Mouse (Mus musculus) heart, embryonic 10.5 days (tissue): ENCODE results near the gene Neurog3. TPM values are rescaled to one million over a fixed set of nuclear protein-coding genes. Genes with fewer than 3 reads are reported as not detected.

ENCODE experiments used
- DNase-seq: peaks from one replicate; pipeline ENCODE4 v3.0.0-alpha.2; 2017; ENCODE audit warnings: low spot score
- H3K27ac ChIP-seq: fragments of 300-500 bp; sonication (generic); 2 replicates; pipeline ENCODE4 v1.5.1; 2016; ENCODE audit warnings: mild to moderate bottlenecking
- H3K27me3 ChIP-seq: fragments of 300-500 bp; sonication (generic); 2 replicates; pipeline ENCODE4 v1.6.1; 2016; ENCODE audit warnings: mild to moderate bottlenecking; ENCODE audit not compliant: poor library complexity, insufficient read depth, severe bottlenecking
- H3K36me3 ChIP-seq: fragments of 300-500 bp; sonication (generic); 2 replicates; pipeline ENCODE4 v1.6.1; 2016; ENCODE audit warnings: mild to moderate bottlenecking, moderate library complexity
- H3K4me1 ChIP-seq: fragments of 300-500 bp; sonication (generic); 2 replicates; pipeline ENCODE4 v1.6.1; 2016; ENCODE audit warnings: mild to moderate bottlenecking
- H3K4me3 ChIP-seq: fragments of 300-500 bp; sonication (generic); 2 replicates; pipeline ENCODE4 v1.5.1; 2016; ENCODE audit warnings: mild to moderate bottlenecking, moderate library complexity
- H3K9me3 ChIP-seq: fragments of 300-500 bp; sonication (generic); 2 replicates; pipeline ENCODE4 v1.6.1; 2016; ENCODE audit warnings: mild to moderate bottlenecking, moderate library complexity
- WGBS: fragments of 180-500 bp; shearing (Covaris S2); methylation state at CpG from one replicate; pipeline ENCODE4 v1.1.7; 2016; 5-methylcytosine and 5-hydroxymethylcytosine counted together
- polyA plus RNA-seq: library from polyadenylated mRNA; unstranded; fragments of >200 nt; fragmentation: Nextera tagmentation; extraction: Ambion mirVana; gene quantifications from 2 replicates; pipeline ENCODE4 v1.2.1, GENCODE M21; 2016

Gene Neurog3
- polyA plus RNA-seq, 1 experiment from 2014 or later: not detected

GRCm38 (mm10) chr10:62110504-62111206 lies 22.2 kb upstream of the Neurog3 start:
- Histone ChIP-seq H3K4me3 (peak overlapping the region; percentile 71), H3K36me3 (no peaks in the 10 kb centered on the region), H3K27ac (peak overlapping the region; percentile 80), H3K9me3 (no peaks in the 10 kb centered on the region), H3K27me3 (peaks cover 68% of the 10 kb centered on the region), H3K4me1 (peaks cover 10% of the 10 kb centered on the region)
- peak; percentile 87 for DNase-seq
- WGBS: 1% methylated on average over 57 of the region's 57 CpGs

GRCm38 (mm10) chr10:62111207-62111576 lies 21.7 kb upstream of the Neurog3 start:
- peaks cover 68% of the 10 kb centered on the region for H3K27me3 ChIP-seq
- no peaks in the 10 kb centered on the region for H3K36me3 ChIP-seq
- H3K27ac ChIP-seq: peak overlapping the region; percentile 80; the same call in 1 of the 2 replicates
- no peaks in the 10 kb centered on the region for H3K9me3 ChIP-seq
- WGBS: 41% methylated on average over 6 of the region's 6 CpGs
- H3K4me3 ChIP-seq: peak overlapping the region; percentile 71
- no peak for DNase-seq
- peaks cover 10% of the 10 kb centered on the region for H3K4me1 ChIP-seq

- DNase-seq: no peak
- Histone ChIP-seq H3K27ac (no peak overlapping the region), H3K36me3 (no peaks in the 10 kb centered on the region), H3K4me3 (no peak overlapping the region), H3K27me3 (peaks cover 54% of the 10 kb centered on the region), H3K4me1 (peaks cover 10% of the 10 kb centered on the region), H3K9me3 (no peaks in the 10 kb centered on the region)
- 72% methylated on average over 9 of the region's 9 CpGs for WGBS
Observed at GRCm38 (mm10) chr10:62113865-62114647, 18.8 kb upstream of the Neurog3 start.

GRCm38 (mm10) chr10:62127137-62127536 lies 5.8 kb upstream of the Neurog3 start:
- H3K27me3 ChIP-seq: peaks cover 83% of the 10 kb centered on the region
- WGBS: 43% methylated on average over 6 of the region's 6 CpGs

GRCm38 (mm10) chr10:62127711-62128231 lies 5.1 kb upstream of the Neurog3 start:
- WGBS: 42% methylated on average over 21 of the region's 21 CpGs
- H3K27me3 ChIP-seq: peaks cover 85% of the 10 kb centered on the region
- H3K4me3 ChIP-seq: no peak overlapping the region
- H3K4me1 ChIP-seq: peaks cover 11% of the 10 kb centered on the region
- no peak overlapping the region for H3K27ac ChIP-seq
- H3K9me3 ChIP-seq: no peaks in the 10 kb centered on the region
- no peaks in the 10 kb centered on the region for H3K36me3 ChIP-seq
- peak; percentile 61 for DNase-seq

More at GRCm38 (mm10) chr10:62127137-62127536, 5.8 kb upstream of the Neurog3 start:
- H3K27ac ChIP-seq: no peak overlapping the region
- H3K4me1 ChIP-seq: peaks cover 7% of the 10 kb centered on the region; the same call in 1 of the 2 replicates
- no peak for DNase-seq
- H3K4me3 ChIP-seq: no peak overlapping the region
- H3K36me3 ChIP-seq: no peaks in the 10 kb centered on the region
- H3K9me3 ChIP-seq: no peaks in the 10 kb centered on the region

- H3K27ac ChIP-seq: no peak overlapping the region
- no peaks in the 10 kb centered on the region for H3K9me3 ChIP-seq
- H3K4me3 ChIP-seq: no peak overlapping the region
- peaks cover 87% of the 10 kb centered on the region for H3K27me3 ChIP-seq
- H3K4me1 ChIP-seq: peaks cover 18% of the 10 kb centered on the region
- DNase-seq: peak; percentile 62
- H3K36me3 ChIP-seq: no peaks in the 10 kb centered on the region
- WGBS: 3% methylated on average over 32 of the region's 32 CpGs
Observed at GRCm38 (mm10) chr10:62128316-62128951, 4.5 kb upstream of the Neurog3 start.

GRCm38 (mm10) chr10:62135696-62136470 lies 3.0 kb downstream of the Neurog3 start:
- peaks cover 24% of the 10 kb centered on the region for H3K4me1 ChIP-seq
- no peak for DNase-seq
- no peaks in the 10 kb centered on the region for H3K36me3 ChIP-seq
- H3K4me3 ChIP-seq: no peak overlapping the region
- H3K27me3 ChIP-seq: peaks cover 91% of the 10 kb centered on the region
- no peaks in the 10 kb centered on the region for H3K9me3 ChIP-seq
- no peak overlapping the region for H3K27ac ChIP-seq
- WGBS: 8% methylated on average over 8 of the region's 8 CpGs

GRCm38 (mm10) chr10:62137150-62137549 lies 4.3 kb downstream of the Neurog3 start:
- no peak overlapping the region for H3K4me3 ChIP-seq
- H3K9me3 ChIP-seq: no peaks in the 10 kb centered on the region
- H3K27ac ChIP-seq: no peak overlapping the region
- WGBS: 12% methylated on average over 4 of the region's 4 CpGs
- DNase-seq: no peak
- peaks cover 17% of the 10 kb centered on the region for H3K4me1 ChIP-seq
- peaks cover 85% of the 10 kb centered on the region for H3K27me3 ChIP-seq
- no peaks in the 10 kb centered on the region for H3K36me3 ChIP-seq

GRCm38 (mm10) chr10:62138040-62138439 lies 5.2 kb downstream of the Neurog3 start:
- no peak overlapping the region for H3K27ac ChIP-seq
- H3K4me1 ChIP-seq: peaks cover 11% of the 10 kb centered on the region
- 20% methylated on average over 3 of the region's 3 CpGs for WGBS
- H3K4me3 ChIP-seq: no peak overlapping the region
- H3K9me3 ChIP-seq: no peaks in the 10 kb centered on the region
- no peaks in the 10 kb centered on the region for H3K36me3 ChIP-seq
- peaks cover 76% of the 10 kb centered on the region for H3K27me3 ChIP-seq
- peak; percentile 74 for DNase-seq

- no peaks in the 10 kb centered on the region for H3K4me1 ChIP-seq
- H3K36me3 ChIP-seq: no peaks in the 10 kb centered on the region
- H3K4me3 ChIP-seq: no peak within 1 kb of the TSS
- H3K27me3 ChIP-seq: peaks cover 57% of the 10 kb centered on the region
- H3K9me3 ChIP-seq: no peaks in the 10 kb centered on the region
- H3K27ac ChIP-seq: no peak within 1 kb of the TSS
- 60% methylated on average over 8 of the region's 8 CpGs for WGBS
- no peak for DNase-seq
Observed at GRCm38 (mm10) chr10:62143820-62144219, 10.9 kb downstream of the Neurog3 start, which contains the start of gene Fam241b. Gene Fam241b, minus strand, starts transcription at chr10:62143920.

GRCm38 (mm10) chr10:62145957-62146356 lies 13.1 kb downstream of the Neurog3 start:
- H3K4me1 ChIP-seq: no peaks in the 10 kb centered on the region
- peaks cover 61% of the 10 kb centered on the region for H3K27me3 ChIP-seq
- 74% methylated on average over 5 of the region's 5 CpGs for WGBS
- no peak overlapping the region for H3K27ac ChIP-seq
- H3K4me3 ChIP-seq: no peak overlapping the region
- no peak for DNase-seq
- H3K36me3 ChIP-seq: no peaks in the 10 kb centered on the region
- H3K9me3 ChIP-seq: no peaks in the 10 kb centered on the region
